Mouse (Mus musculus) limb, embryonic 12.5 days (tissue): Measurements from ENCODE around the gene B3gat3. TPM values are rescaled to one million over a fixed set of nuclear protein-coding genes. Genes with fewer than 3 reads are reported as not detected.

Source experiments
- ATAC-seq: fragments of 200-750 bp; cut with Nextera tagmentation; 2 replicates; pipeline ENCODE4 v1.8.0; 2017; ENCODE audit warnings: low read depth, moderate TSS enrichment; ENCODE audit not compliant: insufficient number of reproducible peaks, insufficient read depth, low FRiP score, low TSS enrichment
- H3K27ac ChIP-seq: fragments of 300-500 bp; sonication (generic); 2 replicates; pipeline ENCODE4 v1.5.1; 2016; ENCODE audit warnings: mild to moderate bottlenecking, moderate library complexity
- H3K27me3 ChIP-seq: fragments of 300-500 bp; sonication (generic); 2 replicates; pipeline ENCODE4 v1.6.1; 2016; ENCODE audit warnings: mild to moderate bottlenecking, moderate library complexity
- H3K36me3 ChIP-seq: fragments of 300-500 bp; sonication (generic); 2 replicates; pipeline ENCODE4 v1.6.1; 2016; ENCODE audit warnings: mild to moderate bottlenecking, moderate library complexity
- H3K4me1 ChIP-seq: fragments of 300-500 bp; sonication (generic); replicated peaks from 2 replicates; pipeline ENCODE4 v1.6.1; 2016
- H3K4me2 ChIP-seq: fragments of 300-500 bp; sonication (generic); 2 replicates; pipeline ENCODE4 v1.6.1; 2016; ENCODE audit warnings: mild to moderate bottlenecking, moderate library complexity
- H3K4me3 ChIP-seq: fragments of 300-500 bp; sonication (generic); replicated peaks from 2 replicates; pipeline ENCODE4 v1.5.1; 2016; ENCODE audit warnings: mild to moderate bottlenecking
- H3K9ac ChIP-seq: fragments of 300-500 bp; sonication (generic); replicated peaks from 2 replicates; pipeline ENCODE4 v1.6.1; 2016; ENCODE audit warnings: mild to moderate bottlenecking, moderate library complexity
- H3K9me3 ChIP-seq: fragments of 300-500 bp; sonication (generic); 2 replicates; pipeline ENCODE4 v1.6.1; 2016; ENCODE audit warnings: mild to moderate bottlenecking, moderate library complexity
- WGBS: fragments of 180-500 bp; shearing (Covaris S2); methylation state at CpG from one replicate; pipeline ENCODE4 v1.1.7; 2016; 5-methylcytosine and 5-hydroxymethylcytosine counted together
- polyA plus RNA-seq: library from polyadenylated mRNA; unstranded; fragments of >200 nt; fragmentation: Nextera tagmentation; extraction: Ambion mirVana; gene quantifications from 2 replicates; pipeline ENCODE4 v1.2.1, GENCODE M21; 2016

Gene B3gat3
- polyA plus RNA-seq, 1 experiment from 2014 or later: 53.6 TPM

DNA sequence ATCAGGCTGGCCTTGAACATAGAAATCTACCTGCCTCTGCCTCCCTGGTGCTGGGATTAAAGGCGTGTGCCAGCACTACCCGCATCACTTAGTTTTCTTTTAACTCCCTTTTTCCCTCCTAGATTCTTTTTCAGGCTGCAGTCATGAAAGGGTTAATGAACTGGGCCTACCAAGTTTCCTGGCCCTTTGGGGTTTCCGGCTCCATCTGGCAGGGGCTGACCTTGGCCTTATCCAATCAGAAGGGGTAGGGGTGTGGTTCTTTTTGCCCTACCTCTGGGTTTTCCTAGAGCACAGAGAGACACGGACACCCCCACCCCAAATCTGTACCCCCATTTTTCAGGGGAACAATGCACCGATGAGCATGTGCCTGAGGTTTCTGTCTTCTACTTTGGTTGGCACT is 24.6 kb downstream of the B3gat3 start:
- WGBS: 35% methylated on average over 5 of the region's 5 CpGs
- Histone ChIP-seq H3K4me2 (peak overlapping the region; percentile 66), H3K4me3 (peak overlapping the region; percentile 21), H3K27me3 (no peaks in the 10 kb centered on the region), H3K9ac (no peak overlapping the region; the same call in 1 of the 2 replicates), H3K9me3 (no peaks in the 10 kb centered on the region), H3K4me1 (peaks cover 34% of the 10 kb centered on the region), H3K36me3 (peaks cover 72% of the 10 kb centered on the region), H3K27ac (no peak overlapping the region)
- no peak for ATAC-seq

DNA sequence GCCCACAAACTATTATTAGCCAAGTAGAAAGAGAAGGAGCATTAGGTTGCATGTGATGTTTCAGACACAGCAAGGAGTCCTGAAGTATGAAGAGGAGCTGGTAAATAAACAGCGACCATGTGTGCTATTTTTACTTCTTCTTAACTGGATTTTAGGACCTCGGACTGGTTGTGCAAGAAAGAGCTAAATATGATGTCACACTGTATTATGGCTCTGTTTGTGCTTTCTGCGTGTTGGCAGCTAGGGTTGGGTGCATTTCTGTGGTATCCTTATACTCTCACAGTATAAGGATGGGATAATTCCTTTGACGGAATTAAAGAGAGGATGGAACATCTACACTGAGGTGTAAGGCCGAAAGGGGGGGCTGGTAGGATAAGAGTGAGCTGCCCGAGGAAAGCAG is 25.1 kb downstream of the B3gat3 start:
- 89% methylated on average over 6 of the region's 6 CpGs for WGBS
- Histone ChIP-seq H3K4me2 (peak overlapping the region; percentile 66), H3K4me3 (peak overlapping the region; percentile 21), H3K9me3 (no peaks in the 10 kb centered on the region), H3K36me3 (peaks cover 73% of the 10 kb centered on the region), H3K4me1 (peaks cover 34% of the 10 kb centered on the region), H3K9ac (no peak overlapping the region; the same call in 1 of the 2 replicates), H3K27ac (no peak overlapping the region), H3K27me3 (no peaks in the 10 kb centered on the region)
- ATAC-seq: no peak

DNA sequence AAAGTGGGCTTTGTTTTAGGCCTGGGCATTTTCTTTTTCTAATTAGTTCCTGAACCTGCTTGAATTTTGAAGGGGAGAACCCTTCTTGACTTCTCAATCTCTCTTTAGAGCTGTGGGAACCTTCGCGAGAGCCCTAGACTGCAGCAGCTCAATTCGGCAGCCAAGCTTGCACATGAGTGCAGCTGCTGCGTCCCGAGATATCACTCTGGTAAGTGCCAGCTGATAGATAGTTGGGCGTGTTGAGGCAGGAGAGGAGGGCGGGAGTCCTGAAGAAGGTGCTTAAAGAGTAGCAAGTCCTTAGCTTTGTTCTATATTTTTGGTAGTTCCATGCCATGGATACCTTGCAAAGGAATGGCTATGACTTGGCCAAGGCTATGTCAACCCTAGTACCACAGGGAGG is 26.8 kb downstream of the B3gat3 start:
- ATAC-seq: no peak
- no peak overlapping the region for H3K4me3 ChIP-seq

DNA sequence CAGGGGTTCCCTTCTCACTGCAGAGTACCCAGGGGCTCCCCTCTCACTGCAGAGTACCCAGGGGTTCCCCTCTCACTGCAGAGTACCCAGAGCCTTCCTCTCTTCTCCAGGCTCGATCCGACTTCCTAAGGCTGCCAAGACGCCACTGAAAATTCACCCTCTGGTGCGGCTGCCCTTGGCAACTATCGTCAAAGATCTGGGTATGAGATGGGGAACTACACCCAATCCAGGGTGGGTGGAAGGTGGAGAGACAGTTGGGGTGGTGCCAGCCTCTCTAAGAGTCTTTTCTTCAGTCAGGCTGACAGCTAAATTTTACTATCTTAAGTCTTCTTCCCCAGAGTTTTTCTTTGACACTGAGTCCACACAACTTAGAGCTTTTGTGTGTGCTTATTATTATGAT is 30.0 kb downstream of the B3gat3 start:
- Histone ChIP-seq H3K4me1 (peaks cover 22% of the 10 kb centered on the region; the same call in 1 of the 2 replicates), H3K9ac (no peak overlapping the region), H3K27ac (no peak overlapping the region), H3K4me3 (no peak overlapping the region), H3K27me3 (no peaks in the 10 kb centered on the region), H3K9me3 (no peaks in the 10 kb centered on the region), H3K36me3 (peaks cover 74% of the 10 kb centered on the region), H3K4me2 (no peak overlapping the region)
- ATAC-seq: no peak
- WGBS: 89% methylated on average over 5 of the region's 5 CpGs

More for the DNA sequence above, 26.8 kb downstream of the B3gat3 start:
- Histone ChIP-seq H3K9ac (no peak overlapping the region), H3K36me3 (peaks cover 84% of the 10 kb centered on the region), H3K27me3 (no peaks in the 10 kb centered on the region), H3K4me1 (peaks cover 24% of the 10 kb centered on the region), H3K9me3 (no peaks in the 10 kb centered on the region), H3K4me2 (no peak overlapping the region), H3K27ac (no peak overlapping the region)
- WGBS: 88% methylated on average over 7 of the region's 7 CpGs

DNA sequence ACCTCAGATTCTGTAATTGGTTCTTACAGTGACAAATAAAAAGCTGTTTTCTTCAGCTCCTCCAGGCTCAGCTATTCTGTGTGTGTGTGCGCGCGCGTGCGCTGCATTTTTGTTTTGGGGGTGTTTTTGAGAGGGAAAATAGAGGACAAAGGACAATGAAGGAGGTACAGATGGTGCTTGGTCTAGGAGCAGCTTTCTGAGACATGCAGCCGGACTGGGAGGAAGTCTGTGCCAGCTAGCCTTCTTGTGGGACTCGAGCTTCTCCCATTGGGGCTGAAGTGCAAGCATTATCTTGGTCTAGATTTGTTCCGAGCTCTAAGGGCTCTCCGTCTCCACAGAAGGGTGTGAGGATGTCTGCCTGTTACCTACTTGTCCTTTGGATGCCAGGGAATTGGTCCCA is 32.1 kb downstream of the B3gat3 start:
- 93% methylated on average over 9 of the region's 9 CpGs for WGBS
- Histone ChIP-seq H3K4me1 (peaks cover 20% of the 10 kb centered on the region; the same call in 1 of the 2 replicates), H3K4me2 (no peak overlapping the region), H3K27ac (peak overlapping the region; percentile 64; the same call in 1 of the 2 replicates), H3K27me3 (no peaks in the 10 kb centered on the region), H3K9me3 (no peaks in the 10 kb centered on the region), H3K36me3 (peaks cover 73% of the 10 kb centered on the region), H3K4me3 (no peak overlapping the region), H3K9ac (peak overlapping the region; percentile 12; the same call in 1 of the 2 replicates)
- no peak for ATAC-seq

DNA sequence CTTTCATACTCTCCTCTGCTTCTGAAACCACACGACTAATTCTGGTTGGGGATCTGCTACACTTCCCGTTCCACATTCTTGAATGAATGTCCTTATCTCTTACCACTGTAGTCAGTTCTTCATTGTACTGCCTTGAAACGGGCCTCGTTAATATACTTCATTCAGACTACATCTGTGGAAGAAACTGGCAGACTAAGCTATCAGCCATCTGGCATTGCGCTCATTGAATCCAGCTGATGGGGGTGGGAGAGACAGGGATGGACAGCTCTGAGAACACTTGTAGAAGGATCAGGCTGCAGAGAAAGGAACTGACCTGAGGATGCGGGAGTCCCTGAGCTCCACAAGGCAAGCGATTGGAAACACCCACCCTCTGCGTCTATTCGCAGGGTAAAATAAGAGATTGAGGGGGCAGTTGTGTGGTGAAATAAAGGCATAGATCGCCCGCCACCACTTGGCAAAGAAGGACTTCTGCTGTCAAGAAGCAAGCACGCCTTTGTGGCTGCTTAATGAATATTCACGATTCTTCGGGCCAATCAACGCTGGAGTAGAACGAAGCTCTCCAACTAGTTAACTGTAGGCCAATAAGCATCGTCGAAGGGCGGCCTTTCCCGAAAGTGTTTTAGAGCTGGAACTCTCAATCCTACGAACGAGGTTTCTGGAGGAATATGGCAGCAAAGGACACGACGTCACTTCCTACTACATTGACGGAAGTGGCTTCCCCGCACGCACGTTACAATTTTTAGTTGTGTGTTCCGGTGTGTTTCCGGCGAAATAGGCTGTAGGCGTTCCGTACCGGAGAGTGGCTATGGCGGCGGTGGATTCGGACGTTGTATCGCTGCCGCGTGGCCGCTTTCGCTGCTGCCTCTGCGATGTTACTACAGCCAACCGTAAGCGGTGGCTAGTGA is 33.2 kb downstream of the B3gat3 start, which contains the start of gene Tut1:
Gene Tut1, plus strand, starts transcription at position 713 of the 905 bp plus-strand sequence.
- 3% methylated on average over 46 of the region's 46 CpGs for WGBS
- Histone ChIP-seq H3K4me3 (peak within 1 kb of the TSS; percentile 80), H3K36me3 (peaks cover 71% of the 10 kb centered on the region), H3K27ac (peak within 1 kb of the TSS; percentile 69), H3K9me3 (no peaks in the 10 kb centered on the region), H3K9ac (peak within 1 kb of the TSS; percentile 77), H3K27me3 (no peaks in the 10 kb centered on the region), H3K4me1 (peaks cover 20% of the 10 kb centered on the region; the same call in 1 of the 2 replicates), H3K4me2 (peak within 1 kb of the TSS; percentile 88)
- peak; percentile 90 for ATAC-seq

DNA sequence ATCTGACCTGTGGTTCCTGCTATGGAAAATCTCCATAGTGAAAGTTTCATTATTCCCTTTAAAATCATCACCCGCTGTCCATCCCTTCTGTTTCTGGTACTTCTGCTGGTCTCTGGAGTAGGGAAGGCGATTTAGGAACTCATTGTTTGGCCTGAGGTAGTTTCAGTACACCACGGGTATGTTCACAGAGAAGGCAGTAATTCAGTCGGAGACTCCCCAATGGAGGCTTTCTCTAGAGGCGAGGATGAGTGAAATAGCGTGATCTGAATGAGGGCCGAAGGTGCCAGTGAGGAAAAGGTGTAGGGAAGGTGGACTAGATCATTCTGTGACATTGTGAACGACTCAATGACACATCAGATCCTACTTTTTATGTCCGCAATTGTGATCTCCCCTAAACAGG is 34.0 kb downstream of the B3gat3 start:
- peak overlapping the region; percentile 80 for H3K4me3 ChIP-seq
- peaks cover 20% of the 10 kb centered on the region; the same call in 1 of the 2 replicates for H3K4me1 ChIP-seq
- 7% methylated on average over 9 of the region's 9 CpGs for WGBS
- no peak for ATAC-seq
- H3K9ac ChIP-seq: peak overlapping the region; percentile 77
- H3K27me3 ChIP-seq: no peaks in the 10 kb centered on the region
- peaks cover 70% of the 10 kb centered on the region for H3K36me3 ChIP-seq
- H3K27ac ChIP-seq: peak overlapping the region; percentile 69
- H3K9me3 ChIP-seq: no peaks in the 10 kb centered on the region
- peak overlapping the region; percentile 88 for H3K4me2 ChIP-seq

DNA sequence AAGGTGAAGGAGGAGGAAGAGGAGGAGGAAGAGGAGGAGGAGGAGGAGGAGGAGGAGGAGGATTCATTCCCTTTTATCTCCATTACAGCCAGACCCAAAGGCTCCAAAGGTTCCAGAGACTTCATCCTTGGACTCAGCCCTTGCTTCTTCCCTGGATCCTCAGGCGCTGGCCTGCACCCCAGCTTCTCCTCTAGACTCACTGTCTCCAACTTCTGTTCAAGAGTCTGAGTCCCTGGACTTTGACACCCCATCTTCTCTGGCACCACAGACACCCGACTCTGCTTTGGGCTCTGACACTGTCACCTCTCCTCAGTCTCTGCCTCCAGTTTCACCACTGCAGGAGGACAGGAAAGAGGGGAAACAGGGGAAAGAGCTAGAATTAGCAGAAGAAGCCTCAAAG is 42.1 kb downstream of the B3gat3 start:
- Histone ChIP-seq H3K4me3 (no peak overlapping the region), H3K36me3 (peaks cover 84% of the 10 kb centered on the region), H3K4me2 (no peak overlapping the region), H3K9ac (no peak overlapping the region), H3K27ac (no peak overlapping the region), H3K9me3 (no peaks in the 10 kb centered on the region), H3K4me1 (peaks cover 11% of the 10 kb centered on the region), H3K27me3 (no peaks in the 10 kb centered on the region)
- ATAC-seq: no peak
- WGBS: 82% methylated on average over 2 of the region's 2 CpGs

DNA sequence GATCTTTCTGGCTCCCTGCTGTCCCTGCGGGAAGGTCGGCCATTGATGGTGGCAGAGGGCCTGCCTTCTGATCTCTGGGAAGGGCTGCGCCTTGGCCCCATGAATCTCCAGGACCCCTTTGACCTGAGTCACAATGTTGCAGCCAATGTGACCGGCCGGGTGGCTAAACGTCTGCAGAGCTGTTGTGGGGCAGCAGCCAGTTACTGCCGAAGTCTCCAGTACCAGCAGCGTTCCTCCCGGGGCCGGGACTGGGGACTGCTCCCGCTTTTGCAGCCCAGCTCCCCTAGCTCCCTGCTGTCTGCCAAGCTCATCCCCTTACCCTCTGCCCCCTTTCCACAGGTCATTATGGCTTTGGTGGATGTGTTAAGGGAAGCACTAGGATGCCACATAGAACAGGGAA is 44.9 kb downstream of the B3gat3 start:
- H3K4me3 ChIP-seq: peak overlapping the region; percentile 82; the same call in 1 of the 2 replicates
- 0 out of 2 replicates have a peak overlapping the region, but pooled peaks have one; percentile 1 for H3K27ac ChIP-seq
- no peak for ATAC-seq
- peaks cover 16% of the 10 kb centered on the region for H3K4me1 ChIP-seq
- 0 out of 2 replicates have a peak overlapping the region, but pooled peaks have one; percentile 61 for H3K9ac ChIP-seq
- 90% methylated on average over 11 of the region's 11 CpGs for WGBS
- H3K27me3 ChIP-seq: no peaks in the 10 kb centered on the region
- H3K9me3 ChIP-seq: no peaks in the 10 kb centered on the region
- H3K36me3 ChIP-seq: peaks cover 75% of the 10 kb centered on the region
- peak overlapping the region; percentile 91; the same call in 1 of the 2 replicates for H3K4me2 ChIP-seq

DNA sequence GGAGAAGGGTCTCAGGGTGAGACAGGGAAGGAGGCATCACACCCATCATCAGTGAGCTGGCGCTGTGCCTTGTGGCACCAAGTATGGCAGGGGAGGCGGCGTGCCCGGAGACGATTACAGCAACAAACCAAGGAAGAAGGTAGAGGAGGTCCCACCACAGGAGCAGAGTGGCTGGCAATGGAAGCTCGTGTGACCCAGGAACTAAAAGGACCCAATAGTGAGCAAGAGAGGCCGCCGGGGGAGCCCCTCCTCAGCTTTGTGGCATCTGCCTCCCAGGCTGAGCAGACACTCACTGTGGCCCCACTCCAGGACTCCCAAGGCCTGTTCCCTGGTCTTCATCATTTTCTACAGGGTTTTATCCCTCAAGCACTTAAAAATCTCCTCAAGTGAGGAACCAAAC is 45.6 kb downstream of the B3gat3 start:
- peak overlapping the region; percentile 82 for H3K4me3 ChIP-seq
- no peaks in the 10 kb centered on the region for H3K9me3 ChIP-seq
- peak overlapping the region; percentile 91 for H3K4me2 ChIP-seq
- H3K27me3 ChIP-seq: no peaks in the 10 kb centered on the region
- peak overlapping the region; percentile 94 for H3K27ac ChIP-seq
- no peak for ATAC-seq
- peak overlapping the region; percentile 61; the same call in 1 of the 2 replicates for H3K9ac ChIP-seq
- peaks cover 16% of the 10 kb centered on the region for H3K4me1 ChIP-seq
- peaks cover 75% of the 10 kb centered on the region for H3K36me3 ChIP-seq
- WGBS: 77% methylated on average over 8 of the region's 8 CpGs

DNA sequence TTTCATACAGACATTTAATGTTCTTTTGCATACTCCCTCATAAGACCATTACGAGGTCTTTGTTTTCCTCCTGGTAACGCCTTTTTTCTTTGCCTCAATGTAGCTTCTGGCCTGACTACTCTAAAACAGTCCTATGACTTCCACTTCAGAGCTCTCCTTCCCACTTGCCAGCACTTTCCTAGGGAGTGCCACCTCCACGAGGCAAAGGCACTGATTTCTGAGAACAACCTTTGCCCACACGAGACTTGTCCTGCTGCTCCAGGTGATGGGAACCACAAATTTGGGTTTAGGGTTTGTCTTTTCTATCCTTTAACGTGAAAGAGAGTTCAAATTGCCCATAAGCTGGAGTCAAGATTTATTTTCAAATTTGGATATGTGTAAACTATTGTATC is 46.0 kb downstream of the B3gat3 start:
- WGBS: 41% methylated on average over 5 of the region's 5 CpGs
- Histone ChIP-seq H3K27me3 (no peaks in the 10 kb centered on the region), H3K36me3 (peaks cover 75% of the 10 kb centered on the region)

More for the DNA sequence above, 46.0 kb downstream of the B3gat3 start:
- peak overlapping the region; percentile 91 for H3K4me2 ChIP-seq
- H3K9me3 ChIP-seq: no peaks in the 10 kb centered on the region
- no peak for ATAC-seq
- peaks cover 16% of the 10 kb centered on the region for H3K4me1 ChIP-seq
- H3K4me3 ChIP-seq: peak overlapping the region; percentile 82
- peak overlapping the region; percentile 61 for H3K9ac ChIP-seq
- H3K27ac ChIP-seq: peak overlapping the region; percentile 94
